Mouse (Mus musculus) heart, postnatal 0 days (tissue): ENCODE measurements around the gene Serpina11. TPM values are rescaled to one million over a fixed set of nuclear protein-coding genes. Genes with fewer than 3 reads are reported as not detected.

Source experiments
- ATAC-seq: fragments of 200-750 bp; cut with Nextera tagmentation; 2 replicates; pipeline ENCODE4 v1.8.0; 2017; ENCODE audit warnings: low read depth, moderate number of reproducible peaks, moderate library complexity; ENCODE audit not compliant: insufficient read depth
- DNase-seq: peaks from one replicate; pipeline ENCODE4 v3.0.0-alpha.2; 2016; ENCODE audit warnings: low spot score
- H3K27ac ChIP-seq: fragments of 300-500 bp; sonication (generic); 2 replicates; pipeline ENCODE4 v1.5.1; 2014; ENCODE audit warnings: low read depth, mild to moderate bottlenecking
- H3K27me3 ChIP-seq: fragments of 300-500 bp; sonication (generic); 2 replicates; pipeline ENCODE4 v1.6.1; 2014; ENCODE audit warnings: low read length, mixed read lengths; ENCODE audit not compliant: control insufficient read depth, insufficient read depth
- H3K36me3 ChIP-seq: fragments of 300-500 bp; sonication (generic); replicated peaks from 2 replicates; pipeline ENCODE4 v1.6.1; 2014; ENCODE audit warnings: low read length, mixed read lengths; ENCODE audit not compliant: control insufficient read depth, insufficient read depth
- H3K4me1 ChIP-seq: fragments of 300-500 bp; sonication (generic); 2 replicates; pipeline ENCODE4 v1.6.1; 2014; ENCODE audit warnings: antibody characterized with exemption; ENCODE audit not compliant: control insufficient read depth, insufficient read depth
- H3K4me2 ChIP-seq: fragments of 300-500 bp; sonication (generic); 2 replicates; pipeline ENCODE4 v1.6.1; 2014; ENCODE audit warnings: low read depth, mild to moderate bottlenecking, low read length, moderate library complexity
- H3K4me3 ChIP-seq: fragments of 300-500 bp; sonication (generic); 2 replicates; pipeline ENCODE4 v1.5.1; 2014; ENCODE audit warnings: low read depth, low read length
- H3K9ac ChIP-seq: fragments of 300-500 bp; sonication (generic); replicated peaks from 2 replicates; pipeline ENCODE4 v1.6.1; 2014; ENCODE audit warnings: low read depth, low read length, mixed read lengths
- H3K9me3 ChIP-seq: fragments of 300-500 bp; sonication (generic); replicated peaks from 2 replicates; pipeline ENCODE4 v1.6.1; 2016; ENCODE audit warnings: low read length; ENCODE audit not compliant: control insufficient read depth
- CTCF ChIP-seq: IDR thresholded peaks from 2 replicates; pipeline ENCODE4 v1.5.1; 2016; ENCODE audit warnings: antibody characterized with exemption, control low read depth, low read depth
- EP300 ChIP-seq: IDR thresholded peaks from 2 replicates; pipeline ENCODE4 v1.6.1; 2016; ENCODE audit warnings: antibody characterized with exemption, low read depth
- WGBS: fragments of 180-500 bp; shearing (Covaris S2); extraction: QIAGEN DNeasy Blood & Tissue Kit; methylation state at CpG from one replicate; pipeline ENCODE4 v1.1.7; 2014; 5-methylcytosine and 5-hydroxymethylcytosine counted together
- polyA plus RNA-seq: library from polyadenylated mRNA; unstranded; fragments of >200 nt; fragmentation: Nextera tagmentation; extraction: Ambion mirVana; gene quantifications from 2 replicates; pipeline ENCODE4 v1.2.1, GENCODE M21; 2015
- total RNA-seq: library from RNA; depleted of rRNA; stranded (reverse); fragments of >200 nt; gene quantifications from 2 replicates; pipeline ENCODE4 v1.2.3, GENCODE M21; 2014; ENCODE audit warnings: low replicate concordance

Serpina11 gene
- total and polyA plus RNA-seq, 2 experiments from 2014 or later: not detected

DNA sequence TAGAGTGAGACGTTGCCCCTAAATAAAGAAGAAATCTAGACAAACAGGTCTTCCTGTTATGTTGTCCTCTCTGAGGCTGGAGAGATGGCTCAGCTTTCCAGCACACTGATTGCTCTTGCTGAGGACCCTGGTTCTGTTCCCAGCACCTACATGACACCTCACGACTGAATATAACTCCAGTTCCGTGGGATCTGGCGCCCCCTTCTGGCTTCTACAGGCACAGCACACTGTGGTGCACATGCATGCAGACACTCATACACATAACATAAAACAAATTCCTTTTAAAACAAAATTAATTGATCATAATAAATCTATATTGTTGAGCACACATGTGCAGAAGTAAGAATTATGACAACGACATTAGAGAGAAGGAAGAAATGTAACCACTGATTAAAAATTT is 14.9 kb upstream of the Serpina11 start:
- Histone ChIP-seq H3K9ac (no peak overlapping the region), H3K27ac (no peak overlapping the region), H3K4me1 (peaks cover 18% of the 10 kb centered on the region; the same call in 1 of the 2 replicates), H3K4me2 (no peak overlapping the region), H3K36me3 (no peaks in the 10 kb centered on the region), H3K4me3 (no peak overlapping the region), H3K27me3 (no peaks in the 10 kb centered on the region), H3K9me3 (peaks cover 4% of the 10 kb centered on the region; the same call in 1 of the 2 replicates)
- TF ChIP-seq EP300: no peak
- no peak for TF ChIP-seq CTCF
- DNase-seq: no peak
- 78% methylated on average over 5 of the region's 5 CpGs for WGBS
- ATAC-seq: no peak

DNA sequence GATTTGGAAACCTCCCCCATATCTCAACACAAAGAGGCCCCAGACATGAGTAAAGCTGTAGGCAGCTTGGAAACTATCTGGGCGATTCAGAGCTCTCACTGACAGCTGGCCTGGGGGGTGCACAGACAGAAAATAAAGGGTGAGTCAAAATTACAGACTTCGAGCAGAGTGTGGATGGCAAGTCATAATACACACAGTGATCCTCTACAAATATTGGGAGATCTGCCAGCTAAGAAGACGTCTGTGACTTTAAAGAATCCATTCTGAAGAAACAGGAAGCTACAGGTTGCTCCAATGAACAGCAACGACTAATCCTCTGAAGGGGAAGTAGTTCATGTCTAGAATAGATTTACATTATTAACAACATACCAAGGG is 13.5 kb upstream of the Serpina11 start:
- ATAC-seq (no peak), DNase-seq (peak; percentile 19)
- Histone ChIP-seq H3K4me3 (no peak overlapping the region), H3K4me1 (peaks cover 18% of the 10 kb centered on the region; the same call in 1 of the 2 replicates), H3K9me3 (peaks cover 4% of the 10 kb centered on the region; the same call in 1 of the 2 replicates), H3K36me3 (no peaks in the 10 kb centered on the region), H3K4me2 (no peak overlapping the region), H3K27me3 (no peaks in the 10 kb centered on the region), H3K9ac (no peak overlapping the region), H3K27ac (peak overlapping the region; percentile 57)
- 27% methylated on average over 4 of the region's 4 CpGs for WGBS
- TF ChIP-seq EP300 (no peak), CTCF (no peak)

DNA sequence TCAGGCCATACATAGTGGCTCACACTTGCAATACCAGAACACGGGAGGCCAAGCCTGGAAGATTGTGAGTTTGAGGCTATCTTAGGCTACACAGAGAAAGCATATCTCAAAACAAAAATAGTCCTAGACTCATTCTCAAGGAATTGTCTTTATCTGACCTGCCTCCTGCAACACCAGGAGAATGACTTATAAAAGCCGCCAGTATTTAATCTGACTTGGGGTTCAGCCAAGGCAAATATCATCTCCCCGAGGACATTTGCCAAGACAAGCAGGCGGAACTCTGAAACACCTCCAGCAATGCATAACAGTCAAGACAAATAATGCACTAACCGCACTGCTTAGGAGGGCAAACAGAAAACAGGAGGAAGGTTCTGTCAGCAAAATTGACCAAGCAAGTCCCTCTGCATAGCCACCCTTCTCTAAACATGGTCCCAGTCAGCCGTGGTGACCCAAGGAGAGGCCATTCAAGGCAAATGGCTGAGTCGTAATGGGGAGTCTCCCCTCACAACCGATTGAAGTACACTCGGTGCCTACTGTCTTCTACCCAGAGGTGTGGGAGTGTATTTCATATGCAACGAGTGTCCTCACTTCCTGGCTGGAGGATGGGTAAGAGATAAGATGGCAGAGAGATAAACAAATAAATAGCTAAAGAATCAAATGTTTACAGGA is 12.9 kb upstream of the Serpina11 start:
- Histone ChIP-seq H3K36me3 (no peaks in the 10 kb centered on the region), H3K27ac (peak overlapping the region; percentile 57), H3K4me2 (no peak overlapping the region), H3K4me3 (no peak overlapping the region), H3K4me1 (peaks cover 18% of the 10 kb centered on the region; the same call in 1 of the 2 replicates), H3K9ac (no peak overlapping the region), H3K9me3 (peaks cover 4% of the 10 kb centered on the region; the same call in 1 of the 2 replicates), H3K27me3 (no peaks in the 10 kb centered on the region)
- DNase-seq (peak; percentile 69), ATAC-seq (peak; percentile 66)
- 35% methylated on average over 10 of the region's 10 CpGs for WGBS
- TF ChIP-seq CTCF (no peak), EP300 (no peak)

DNA sequence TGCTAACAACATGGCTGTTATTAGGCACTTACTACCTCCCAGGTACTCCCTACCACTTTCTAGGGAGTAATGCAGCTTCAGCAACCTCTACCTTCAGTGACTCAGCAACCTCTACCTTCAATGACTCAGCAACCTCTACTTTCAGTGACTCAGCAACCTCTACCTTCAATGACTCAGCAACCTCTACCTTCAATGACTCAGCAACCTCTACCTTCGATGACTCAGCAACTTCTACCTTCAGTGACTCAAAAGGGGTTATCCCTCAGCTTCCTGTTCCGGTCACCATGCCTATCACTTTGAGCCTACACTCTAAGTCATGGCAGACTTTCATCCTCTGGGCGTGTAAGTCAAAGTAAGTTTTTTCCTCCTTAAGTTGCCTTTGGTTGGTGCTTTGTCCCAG is 10.8 kb upstream of the Serpina11 start:
- Histone ChIP-seq H3K4me3 (no peak overlapping the region), H3K27ac (no peak overlapping the region), H3K27me3 (no peaks in the 10 kb centered on the region), H3K4me2 (no peak overlapping the region), H3K9me3 (peaks cover 4% of the 10 kb centered on the region; the same call in 1 of the 2 replicates), H3K4me1 (peaks cover 18% of the 10 kb centered on the region; the same call in 1 of the 2 replicates), H3K36me3 (no peaks in the 10 kb centered on the region), H3K9ac (no peak overlapping the region)
- TF ChIP-seq EP300 (no peak), CTCF (no peak)
- DNase-seq: no peak
- WGBS: 83% methylated on average over 3 of the region's 3 CpGs
- no peak for ATAC-seq

DNA sequence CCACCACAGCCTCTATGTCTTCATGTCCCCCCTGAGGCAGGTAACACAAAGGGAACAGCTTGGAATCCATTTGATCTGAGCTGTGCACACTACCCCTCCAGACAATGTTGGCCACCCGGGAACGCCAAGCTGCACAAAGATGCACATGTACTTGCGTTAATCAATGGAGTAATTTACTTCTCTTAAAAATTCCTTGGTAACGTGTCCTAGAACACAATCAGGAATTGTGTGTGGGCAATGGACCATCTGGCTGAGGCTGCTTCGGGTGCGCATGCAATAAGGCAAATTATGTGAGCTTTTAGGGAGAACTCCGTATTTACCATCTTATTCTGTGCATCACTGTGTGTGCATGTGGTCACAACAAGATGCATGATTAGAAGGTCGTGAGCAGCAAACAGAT is 9.9 kb upstream of the Serpina11 start:
- WGBS: 85% methylated on average over 8 of the region's 8 CpGs
- Histone ChIP-seq H3K9ac (no peak overlapping the region), H3K9me3 (peaks cover 2% of the 10 kb centered on the region; the same call in 1 of the 2 replicates), H3K36me3 (no peaks in the 10 kb centered on the region), H3K27ac (no peak overlapping the region), H3K27me3 (no peaks in the 10 kb centered on the region), H3K4me3 (no peak overlapping the region), H3K4me1 (peaks cover 18% of the 10 kb centered on the region; the same call in 1 of the 2 replicates), H3K4me2 (no peak overlapping the region)
- ATAC-seq (no peak), DNase-seq (no peak)
- TF ChIP-seq EP300 (no peak), CTCF (no peak)

DNA sequence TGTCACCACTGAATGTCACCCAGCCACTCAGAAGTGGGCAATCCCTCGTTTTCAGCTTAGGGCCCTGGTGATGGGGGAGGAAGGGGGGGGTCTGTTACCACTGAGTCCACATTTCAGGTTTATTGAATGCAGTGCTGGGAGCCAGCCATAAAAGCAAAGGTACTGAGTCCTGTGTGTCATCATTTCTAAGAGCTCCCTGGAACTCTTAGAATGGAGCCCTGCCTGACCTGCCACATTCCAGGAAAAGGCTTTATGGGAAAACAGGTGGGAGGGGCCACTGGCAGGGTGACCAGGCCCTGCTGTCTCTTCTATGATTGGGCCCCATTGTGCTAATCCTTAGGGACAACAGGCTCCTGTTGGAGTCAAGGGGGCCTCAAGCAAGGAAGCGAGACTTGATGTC is 6.8 kb upstream of the Serpina11 start:
- no peak overlapping the region for H3K4me2 ChIP-seq
- no peaks in the 10 kb centered on the region for H3K9me3 ChIP-seq
- WGBS: 61% methylated on average over 2 of the region's 2 CpGs
- H3K27ac ChIP-seq: no peak overlapping the region
- H3K4me3 ChIP-seq: no peak overlapping the region
- no peak overlapping the region for H3K9ac ChIP-seq
- H3K4me1 ChIP-seq: no peaks in the 10 kb centered on the region
- ATAC-seq (no peak), DNase-seq (no peak)
- TF ChIP-seq EP300 (no peak), CTCF (no peak)
- H3K27me3 ChIP-seq: no peaks in the 10 kb centered on the region
- H3K36me3 ChIP-seq: no peaks in the 10 kb centered on the region
